Mouse (Mus musculus) adrenal gland, postnatal 4 days (tissue): ENCODE data around the gene Phip. TPM values are rescaled to one million over a fixed set of nuclear protein-coding genes. Genes with fewer than 3 reads are reported as not detected.

Experiments used
- DNase-seq, 2 experiments: peaks; one replicate each; pipeline ENCODE4 v3.0.0; 2021 to 2022; ENCODE audit warnings: low spot score in 2 of 2, mixed read lengths in 2 of 2
- total RNA-seq, 2 experiments: library from RNA; stranded (reverse); gene quantifications; 2 replicates each; pipeline ENCODE4 v1.2.3; 2021

The Phip gene
- total RNA-seq, 2 experiments from 2014 or later: 89.2 to 96.2 TPM

GRCm38 (mm10) chr9:82884177-82884576, 91.1 kb downstream of the Phip start:
- no peak for DNase-seq

- no peak for DNase-seq
Observed at GRCm38 (mm10) chr9:82877078-82877477, 98.2 kb downstream of the Phip start.

- no peak for DNase-seq
Observed at GRCm38 (mm10) chr9:82867698-82868097, 107.6 kb downstream of the Phip start.

GRCm38 (mm10) chr9:82866121-82866520, 109.2 kb downstream of the Phip start:
- DNase-seq: no peak

- DNase-seq: no peak
Observed at GRCm38 (mm10) chr9:82861775-82862430, 113.4 kb downstream of the Phip start.

- no peak for DNase-seq
Observed at GRCm38 (mm10) chr9:82861316-82861715, 114.0 kb downstream of the Phip start.

GRCm38 (mm10) chr9:82860805-82861204, 114.5 kb downstream of the Phip start:
- DNase-seq: no peak

GRCm38 (mm10) chr9:82856241-82856640, 119.1 kb downstream of the Phip start:
- no peak for DNase-seq

- no peak for DNase-seq
Observed at GRCm38 (mm10) chr9:82854973-82855614, 120.2 kb downstream of the Phip start.

- no peak for DNase-seq
Observed at GRCm38 (mm10) chr9:82854040-82854439, 121.3 kb downstream of the Phip start.

- no peak for DNase-seq
Observed at GRCm38 (mm10) chr9:82842671-82843070, 132.6 kb downstream of the Phip start.

- no peak for DNase-seq
Observed at GRCm38 (mm10) chr9:82835921-82836320, 139.4 kb downstream of the Phip start.

- DNase-seq: no peak
Observed at GRCm38 (mm10) chr9:82831891-82832290, 143.4 kb downstream of the Phip start.

- peak; percentile 59 to 66 for DNase-seq
Observed at GRCm38 (mm10) chr9:82829693-82830430, 145.5 kb downstream of the Phip start.

GRCm38 (mm10) chr9:82829007-82829689, 146.2 kb downstream of the Phip start, which contains the start of gene Irak1bp1:
Irak1bp1 (plus strand) TSS chr9:82829540.
- no peak for DNase-seq

- DNase-seq: no peak
Observed at GRCm38 (mm10) chr9:82826426-82826825, 148.9 kb downstream of the Phip start.

Other genes starting within 250 kb of the Phip start
- 1 to 10 TPM; 7.8 to 8.6 TPM for gene Irak1bp1, start 146.0 kb downstream of the Phip start, total RNA-seq
- gene Hmgn3, start 171.2 kb upstream of the Phip start, total RNA-seq: 100 to 1,000 TPM in 1 of 2 experiments, 10 to 100 TPM in 1; 99.5 to 110 TPM